Mouse (Mus musculus) hindbrain, embryonic 12.5 days (tissue): ENCODE measurements around the gene Lpin3. TPM values are rescaled to one million over a fixed set of nuclear protein-coding genes. Genes with fewer than 3 reads are reported as not detected.

Source experiments
- ATAC-seq: fragments of 200-750 bp; cut with Nextera tagmentation; 2 replicates; pipeline ENCODE4 v1.8.0; 2017; ENCODE audit warnings: moderate TSS enrichment; ENCODE audit not compliant: low FRiP score
- H3K27ac ChIP-seq: fragments of 300-500 bp; sonication (generic); 2 replicates; pipeline ENCODE4 v1.5.1; 2016; ENCODE audit warnings: mild to moderate bottlenecking
- H3K27me3 ChIP-seq: fragments of 300-500 bp; sonication (generic); 2 replicates; pipeline ENCODE4 v1.6.1; 2016; ENCODE audit warnings: mild to moderate bottlenecking
- H3K36me3 ChIP-seq: fragments of 300-500 bp; sonication (generic); 2 replicates; pipeline ENCODE4 v1.6.1; 2016; ENCODE audit warnings: mild to moderate bottlenecking
- H3K4me1 ChIP-seq: fragments of 300-500 bp; sonication (generic); 2 replicates; pipeline ENCODE4 v1.6.1; 2016
- H3K4me2 ChIP-seq: fragments of 300-500 bp; sonication (generic); replicated peaks from 2 replicates; pipeline ENCODE4 v1.6.1; 2016; ENCODE audit warnings: mild to moderate bottlenecking
- H3K4me3 ChIP-seq: fragments of 300-500 bp; sonication (generic); 2 replicates; pipeline ENCODE4 v1.5.1; 2016; ENCODE audit warnings: mild to moderate bottlenecking
- H3K9ac ChIP-seq: fragments of 300-500 bp; sonication (generic); 2 replicates; pipeline ENCODE4 v1.6.1; 2016; ENCODE audit warnings: mild to moderate bottlenecking, moderate library complexity
- H3K9me3 ChIP-seq: fragments of 300-500 bp; sonication (generic); replicated peaks from 2 replicates; pipeline ENCODE4 v1.6.1; 2016; ENCODE audit warnings: mild to moderate bottlenecking
- WGBS: fragments of 180-500 bp; shearing (Covaris S2); methylation state at CpG from one replicate; pipeline ENCODE4 v1.1.7; 2016; 5-methylcytosine and 5-hydroxymethylcytosine counted together
- polyA plus RNA-seq: library from polyadenylated mRNA; unstranded; fragments of >200 nt; fragmentation: Nextera tagmentation; extraction: Ambion mirVana; gene quantifications from 2 replicates; pipeline ENCODE4 v1.2.1, GENCODE M21; 2016

The Lpin3 gene
- polyA plus RNA-seq, 1 experiment from 2014 or later, result 1.4 TPM

GRCm38 (mm10) chr2:160917313-160917712 is 36.8 kb downstream of the Lpin3 start:
- H3K4me2 ChIP-seq, result no peak overlapping the region
- no peak overlapping the region for H3K9ac ChIP-seq
- H3K9me3 ChIP-seq, result no peaks in the 10 kb centered on the region
- H3K4me1 ChIP-seq, result peaks cover 16% of the 10 kb centered on the region; the same call in 1 of the 2 replicates
- no peak for ATAC-seq
- no peak overlapping the region for H3K4me3 ChIP-seq
- WGBS, result 96% methylated on average over 3 of the region's 3 CpGs
- no peak overlapping the region for H3K27ac ChIP-seq
- H3K27me3 ChIP-seq, result peaks cover 29% of the 10 kb centered on the region
- no peaks in the 10 kb centered on the region for H3K36me3 ChIP-seq

- Histone ChIP-seq H3K27ac (no peak overlapping the region), H3K4me3 (no peak overlapping the region), H3K27me3 (peaks cover 18% of the 10 kb centered on the region), H3K36me3 (no peaks in the 10 kb centered on the region), H3K4me1 (0 out of 2 replicates have a peak, but pooled peaks cover 13% of the 10 kb centered on the region), H3K9ac (no peak overlapping the region), H3K9me3 (no peaks in the 10 kb centered on the region), H3K4me2 (no peak overlapping the region)
- 0 out of 2 replicates have a peak, but pooled peaks have one; percentile 26 for ATAC-seq
- WGBS, result 45% methylated on average over 8 of the region's 8 CpGs
These were observed 37.9 kb downstream of the Lpin3 start for GRCm38 (mm10) chr2:160918154-160918929.

- no peak overlapping the region for H3K4me3 ChIP-seq
- H3K9ac ChIP-seq, result no peak overlapping the region
- H3K27me3 ChIP-seq, result peaks cover 13% of the 10 kb centered on the region
- no peaks in the 10 kb centered on the region for H3K9me3 ChIP-seq
- 76% methylated on average over 2 of the region's 2 CpGs for WGBS
- H3K4me2 ChIP-seq, result no peak overlapping the region
- peak; percentile 55 for ATAC-seq
- no peak overlapping the region for H3K27ac ChIP-seq
- H3K4me1 ChIP-seq, result 0 out of 2 replicates have a peak, but pooled peaks cover 13% of the 10 kb centered on the region
- H3K36me3 ChIP-seq, result no peaks in the 10 kb centered on the region
These were observed 38.4 kb downstream of the Lpin3 start for GRCm38 (mm10) chr2:160918930-160919215.

- Histone ChIP-seq H3K36me3 (no peaks in the 10 kb centered on the region), H3K9me3 (no peaks in the 10 kb centered on the region), H3K4me1 (0 out of 2 replicates have a peak, but pooled peaks cover 16% of the 10 kb centered on the region), H3K27ac (no peak overlapping the region), H3K27me3 (peaks cover 2% of the 10 kb centered on the region), H3K4me2 (no peak overlapping the region), H3K4me3 (no peak overlapping the region), H3K9ac (no peak overlapping the region)
- ATAC-seq, result no peak
- 90% methylated on average over 3 of the region's 7 CpGs for WGBS
These were observed 40.8 kb downstream of the Lpin3 start for GRCm38 (mm10) chr2:160921285-160921684.

GRCm38 (mm10) chr2:160925203-160925602 is 44.7 kb downstream of the Lpin3 start:
- Histone ChIP-seq H3K4me3 (no peak overlapping the region), H3K9ac (no peak overlapping the region), H3K27ac (no peak overlapping the region), H3K36me3 (no peaks in the 10 kb centered on the region), H3K27me3 (no peaks in the 10 kb centered on the region), H3K4me2 (no peak overlapping the region), H3K9me3 (no peaks in the 10 kb centered on the region), H3K4me1 (0 out of 2 replicates have a peak, but pooled peaks cover 2% of the 10 kb centered on the region)
- WGBS, result 83% methylated on average over 9 of the region's 9 CpGs
- ATAC-seq, result no peak

GRCm38 (mm10) chr2:160931378-160931777 is 50.9 kb downstream of the Lpin3 start:
- Histone ChIP-seq H3K4me3 (no peak overlapping the region), H3K27me3 (no peaks in the 10 kb centered on the region), H3K9me3 (0 out of 2 replicates have a peak, but pooled peaks cover 4% of the 10 kb centered on the region), H3K9ac (no peak overlapping the region), H3K4me1 (no peaks in the 10 kb centered on the region), H3K36me3 (no peaks in the 10 kb centered on the region), H3K4me2 (no peak overlapping the region), H3K27ac (no peak overlapping the region)
- no peak for ATAC-seq
- WGBS, result 95% methylated on average over 5 of the region's 5 CpGs

- H3K9me3 ChIP-seq, result 0 out of 2 replicates have a peak, but pooled peaks cover 4% of the 10 kb centered on the region
- H3K4me3 ChIP-seq, result no peak overlapping the region
- H3K4me2 ChIP-seq, result no peak overlapping the region
- H3K9ac ChIP-seq, result no peak overlapping the region
- H3K36me3 ChIP-seq, result no peaks in the 10 kb centered on the region
- WGBS, result 60% methylated on average over 8 of the region's 8 CpGs
- no peak for ATAC-seq
- no peaks in the 10 kb centered on the region for H3K27me3 ChIP-seq
- H3K27ac ChIP-seq, result no peak overlapping the region
- no peaks in the 10 kb centered on the region for H3K4me1 ChIP-seq
These were observed 51.9 kb downstream of the Lpin3 start for GRCm38 (mm10) chr2:160932325-160932724.

- no peak overlapping the region for H3K4me2 ChIP-seq
- no peak overlapping the region for H3K4me3 ChIP-seq
- no peak overlapping the region for H3K27ac ChIP-seq
- H3K4me1 ChIP-seq, result no peaks in the 10 kb centered on the region
- 0 out of 2 replicates have a peak, but pooled peaks cover 4% of the 10 kb centered on the region for H3K9me3 ChIP-seq
- H3K27me3 ChIP-seq, result no peaks in the 10 kb centered on the region
- no peaks in the 10 kb centered on the region for H3K36me3 ChIP-seq
- no peak overlapping the region for H3K9ac ChIP-seq
- ATAC-seq, result no peak
- WGBS, result 85% methylated on average over 3 of the region's 3 CpGs
These were observed 52.5 kb downstream of the Lpin3 start for GRCm38 (mm10) chr2:160932981-160933380.

- Histone ChIP-seq H3K36me3 (no peaks in the 10 kb centered on the region), H3K4me3 (no peak overlapping the region), H3K4me2 (no peak overlapping the region), H3K9me3 (0 out of 2 replicates have a peak, but pooled peaks cover 4% of the 10 kb centered on the region), H3K4me1 (no peaks in the 10 kb centered on the region), H3K27me3 (no peaks in the 10 kb centered on the region), H3K27ac (no peak overlapping the region), H3K9ac (no peak overlapping the region)
- ATAC-seq, result no peak
- 65% methylated on average over 5 of the region's 5 CpGs for WGBS
These were observed 53.4 kb downstream of the Lpin3 start for GRCm38 (mm10) chr2:160933890-160934289.

- Histone ChIP-seq H3K4me1 (no peaks in the 10 kb centered on the region), H3K36me3 (no peaks in the 10 kb centered on the region), H3K9ac (no peak overlapping the region), H3K9me3 (0 out of 2 replicates have a peak, but pooled peaks cover 4% of the 10 kb centered on the region), H3K27me3 (no peaks in the 10 kb centered on the region), H3K27ac (no peak overlapping the region), H3K4me2 (no peak overlapping the region), H3K4me3 (no peak overlapping the region)
- ATAC-seq, result no peak
- 83% methylated on average over 4 of the region's 4 CpGs for WGBS
These were observed 54.0 kb downstream of the Lpin3 start for GRCm38 (mm10) chr2:160934451-160934850.

- H3K27me3 ChIP-seq, result no peaks in the 10 kb centered on the region
- no peak overlapping the region for H3K9ac ChIP-seq
- WGBS, result 75% methylated on average over 17 of the region's 17 CpGs
- H3K27ac ChIP-seq, result no peak overlapping the region
- H3K9me3 ChIP-seq, result no peaks in the 10 kb centered on the region
- H3K4me1 ChIP-seq, result no peaks in the 10 kb centered on the region; the same call in 1 of the 2 replicates
- H3K4me3 ChIP-seq, result no peak overlapping the region
- no peak for ATAC-seq
- no peak overlapping the region for H3K4me2 ChIP-seq
- H3K36me3 ChIP-seq, result peaks cover 9% of the 10 kb centered on the region
These were observed 60.6 kb downstream of the Lpin3 start for GRCm38 (mm10) chr2:160940930-160941709.

GRCm38 (mm10) chr2:160942443-160942842 is 62.0 kb downstream of the Lpin3 start:
- Histone ChIP-seq H3K36me3 (peaks cover 14% of the 10 kb centered on the region), H3K27ac (no peak overlapping the region), H3K4me2 (no peak overlapping the region), H3K4me1 (no peaks in the 10 kb centered on the region; the same call in 1 of the 2 replicates), H3K27me3 (no peaks in the 10 kb centered on the region), H3K9me3 (no peaks in the 10 kb centered on the region), H3K4me3 (no peak overlapping the region), H3K9ac (no peak overlapping the region)
- WGBS, result 72% methylated on average over 3 of the region's 3 CpGs
- ATAC-seq, result no peak
